Mouse (Mus musculus) liver, embryonic 14.5 days (tissue): ENCODE data around the gene Tpm3. TPM values are rescaled to one million over a fixed set of nuclear protein-coding genes. Genes with fewer than 3 reads are reported as not detected.
"Not testable (repeated sequence)": the region's sequence is repeated elsewhere in the genome, so short reads cannot be mapped to it uniquely, and the experiment has no call there.

Experiments
- ATAC-seq: fragments of 200-750 bp; cut with Nextera tagmentation; 2 replicates; pipeline ENCODE4 v1.8.0; 2017; ENCODE audit warnings: moderate number of reproducible peaks, mild to moderate bottlenecking, moderate library complexity; ENCODE audit not compliant: insufficient read depth
- DNase-seq, 3 experiments: peaks; one replicate each; pipeline ENCODE4 v3.0.0-alpha.2; 2012 to 2013; ENCODE audit warnings: low read depth in 3 of 3, low spot score in 3 of 3
- H3K27ac ChIP-seq: fragments of 300-500 bp; sonication (generic); 2 replicates; pipeline ENCODE4 v1.5.1; 2014; ENCODE audit warnings: moderate library complexity, mild to moderate bottlenecking, control low read depth, inconsistent platforms
- H3K27me3 ChIP-seq: fragments of 300-500 bp; sonication (generic); 2 replicates; pipeline ENCODE4 v1.6.1; 2014; ENCODE audit warnings: mild to moderate bottlenecking, low read length, moderate library complexity; ENCODE audit not compliant: control insufficient read depth, insufficient read depth
- H3K36me3 ChIP-seq: fragments of 300-500 bp; sonication (generic); replicated peaks from 2 replicates; pipeline ENCODE4 v1.6.1; 2014; ENCODE audit warnings: low read depth; ENCODE audit not compliant: control insufficient read depth, insufficient read depth
- H3K4me1 ChIP-seq, 2 experiments: fragments of 200-500 bp in 1 of 2; fragments of 300-500 bp in 1 of 2; sonication (generic) in 1 of 2; replicated peaks; 2 replicates each; pipeline ENCODE4 v1.6.1; 2012 to 2014; ENCODE audit warnings: antibody characterized with exemption in 1 of 2, inconsistent platforms in 1 of 2, low read length in 1 of 2; ENCODE audit not compliant: control insufficient read depth in 2 of 2, insufficient read depth in 2 of 2
- H3K4me2 ChIP-seq: fragments of 300-500 bp; sonication (generic); 2 replicates; pipeline ENCODE4 v1.6.1; 2014; ENCODE audit warnings: low read depth, mild to moderate bottlenecking, control low read depth, moderate library complexity
- H3K4me3 ChIP-seq, 2 experiments: fragments of 200-500 bp in 1 of 2; fragments of 300-500 bp in 1 of 2; sonication (generic) in 1 of 2; 2 replicates each; pipeline ENCODE4 v1.5.1; 2012 to 2014; ENCODE audit warnings: low read depth in 2 of 2, low read length in 2 of 2, mild to moderate bottlenecking in 2 of 2, control low read depth in 1 of 2, inconsistent platforms in 1 of 2, moderate library complexity in 1 of 2; ENCODE audit not compliant: insufficient read depth in 1 of 2
- H3K9ac ChIP-seq: fragments of 300-500 bp; sonication (generic); replicated peaks from 2 replicates; pipeline ENCODE4 v1.6.1; 2014; ENCODE audit warnings: mild to moderate bottlenecking, control low read depth, moderate library complexity
- H3K9me3 ChIP-seq: fragments of 300-500 bp; sonication (generic); 2 replicates; pipeline ENCODE4 v1.6.1; 2016; ENCODE audit warnings: low read length, mixed read lengths; ENCODE audit not compliant: control insufficient read depth
- CTCF ChIP-seq: IDR thresholded peaks from 2 replicates; pipeline ENCODE4 v1.5.1; 2016; ENCODE audit warnings: antibody characterized with exemption, low read depth, control low read depth
- EP300 ChIP-seq: IDR thresholded peaks from 2 replicates; pipeline ENCODE4 v1.6.1; 2016; ENCODE audit warnings: antibody characterized with exemption, low read depth
- WGBS: fragments of 180-500 bp; shearing (Covaris S2); extraction: QIAGEN DNeasy Blood & Tissue Kit; methylation state at CpG from one replicate; pipeline ENCODE4 v1.1.7; 2014; ENCODE audit not compliant: insufficient replicate concordance; 5-methylcytosine and 5-hydroxymethylcytosine counted together
- polyA plus RNA-seq, 2 experiments: library from polyadenylated mRNA; depleted of rRNA in 1 of 2; stranded (reverse) in 1 of 2; unstranded in 1 of 2; fragments of >200 nt; fragmentation: Nextera tagmentation in 1 of 2; extraction: Ambion mirVana in 1 of 2; gene quantifications; 2 replicates each; pipeline versions ENCODE4 v1.2.1 to v1.2.3; 2012 to 2014

Gene Tpm3
- polyA plus RNA-seq, 2 experiments, result 86.2 to 153 TPM

DNA sequence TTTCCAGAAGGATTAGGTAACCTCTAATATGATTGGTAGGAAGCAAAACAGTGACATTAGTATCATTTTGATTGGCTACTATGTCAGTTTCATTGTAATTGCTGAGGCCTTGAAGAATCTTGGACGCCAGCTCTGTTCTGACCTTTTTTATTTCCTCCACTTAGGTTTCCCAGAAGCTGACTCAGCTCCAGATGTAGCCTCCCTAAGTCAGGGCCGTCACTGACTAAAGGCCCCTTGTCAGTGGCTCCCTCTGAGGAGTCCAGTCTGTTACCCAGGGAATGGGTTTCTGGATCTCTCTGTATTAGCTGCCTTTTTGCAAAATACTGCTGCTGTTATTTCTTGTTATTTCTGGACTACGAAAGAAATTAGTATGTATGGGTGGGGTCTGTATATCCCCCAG, 43.1 kb downstream of the Tpm3 start:
- H3K4me3 ChIP-seq, result no peak overlapping the region
- 50% methylated on average over 3 of the region's 3 CpGs for WGBS
- TF ChIP-seq CTCF, result no peak
- no peak for TF ChIP-seq EP300
- no peaks in the 10 kb centered on the region for H3K27me3 ChIP-seq
- H3K9ac ChIP-seq, result no peak overlapping the region
- no peaks in the 10 kb centered on the region for H3K9me3 ChIP-seq
- no peaks in the 10 kb centered on the region for H3K36me3 ChIP-seq
- DNase-seq (no peak), ATAC-seq (no peak)
- no peak overlapping the region for H3K4me2 ChIP-seq
- H3K4me1 ChIP-seq, result no peaks in the 10 kb centered on the region
- H3K27ac ChIP-seq, result no peak overlapping the region

DNA sequence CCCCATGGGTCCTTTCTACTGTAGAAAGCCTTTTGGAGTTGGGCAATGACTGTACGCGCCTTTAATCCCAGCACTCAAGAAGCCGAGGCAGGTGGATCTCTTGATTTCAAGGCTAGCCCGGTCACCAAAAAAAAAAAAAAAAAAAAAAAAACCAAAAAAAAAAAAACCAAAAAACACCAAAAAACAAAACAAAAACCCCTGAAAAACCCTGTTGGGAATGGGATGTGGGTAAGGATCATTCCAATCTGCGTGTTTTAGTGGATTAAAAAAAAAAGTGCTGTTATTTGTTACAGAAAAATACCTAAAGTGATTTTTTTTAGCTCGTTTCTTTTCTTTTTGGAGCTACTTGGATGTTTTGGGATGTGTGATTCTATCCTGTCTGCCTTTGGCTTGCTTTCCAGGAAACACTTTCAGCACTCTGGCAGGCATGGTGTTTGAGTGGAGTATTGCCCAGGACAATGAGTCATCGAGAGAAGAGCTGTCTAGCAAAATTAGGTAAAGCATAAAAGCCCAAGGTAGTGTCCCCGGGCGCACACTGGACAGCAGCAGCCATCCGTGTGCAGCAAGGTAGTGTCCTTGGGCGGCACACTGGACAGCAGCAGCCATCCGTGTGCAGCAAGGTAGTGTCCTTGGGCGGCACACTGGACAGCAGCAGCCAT, 45.8 kb downstream of the Tpm3 start:
- Histone ChIP-seq H3K4me1 (no peaks in the 10 kb centered on the region), H3K36me3 (no peaks in the 10 kb centered on the region), H3K9ac (no peak overlapping the region), H3K27me3 (no peaks in the 10 kb centered on the region), H3K4me3 (no peak overlapping the region), H3K4me2 (no peak overlapping the region), H3K9me3 (no peaks in the 10 kb centered on the region), H3K27ac (no peak overlapping the region)
- WGBS, result 69% methylated on average over 13 of the region's 13 CpGs
- ATAC-seq, result no peak
- no peak for TF ChIP-seq EP300
- no peak for DNase-seq

DNA sequence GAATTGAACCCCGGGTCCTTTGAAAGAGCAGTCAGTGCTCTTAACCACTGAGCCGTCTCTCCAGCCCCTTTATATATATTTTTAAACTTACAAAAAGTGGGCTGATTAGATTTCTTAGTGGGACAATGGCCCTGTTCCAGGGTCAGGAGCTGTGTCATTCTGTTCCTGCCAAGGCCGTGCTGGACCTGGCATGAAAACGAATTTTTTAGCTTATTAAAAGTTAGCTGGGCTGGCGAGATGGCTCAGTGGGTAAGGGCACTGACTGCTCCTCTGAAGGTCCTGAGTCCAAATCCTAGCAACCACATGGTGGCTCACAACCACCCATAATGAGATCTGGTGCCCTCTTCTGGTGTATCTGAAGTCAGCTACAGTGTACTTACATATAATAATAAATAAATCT, 49.6 kb downstream of the Tpm3 start:
- DNase-seq, ATAC-seq, H3K27me3 ChIP-seq, H3K9ac ChIP-seq, H3K4me1 ChIP-seq, H3K4me2 ChIP-seq, H3K27ac ChIP-seq, H3K36me3 ChIP-seq, H3K9me3 ChIP-seq, H3K4me3 ChIP-seq: not testable (repeated sequence)
- 59% methylated on average over 5 of the region's 5 CpGs for WGBS

DNA sequence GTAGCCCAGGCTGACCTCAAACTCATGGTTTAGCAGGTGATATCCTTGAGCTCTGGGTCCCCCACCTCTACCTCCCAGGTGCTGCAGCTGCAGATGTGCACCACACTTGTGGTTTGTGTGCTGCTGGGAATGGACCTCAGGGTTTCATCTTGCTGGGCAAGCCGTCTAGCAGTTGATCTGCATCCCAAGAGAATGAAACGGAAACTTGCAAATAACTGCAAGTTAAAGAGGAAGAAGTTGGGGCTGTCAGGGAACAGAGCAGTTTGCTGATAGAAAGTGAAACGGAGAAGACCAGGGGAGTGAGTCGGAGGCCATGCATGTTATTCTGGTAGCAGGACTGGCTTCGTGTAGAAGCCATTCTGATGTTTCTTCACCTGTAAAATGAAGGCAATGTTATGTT, 53.3 kb downstream of the Tpm3 start:
- H3K4me2 ChIP-seq, result no peak overlapping the region
- no peaks in the 10 kb centered on the region for H3K9me3 ChIP-seq
- no peak overlapping the region for H3K9ac ChIP-seq
- H3K27me3 ChIP-seq, result no peaks in the 10 kb centered on the region
- DNase-seq (no peak), ATAC-seq (no peak)
- TF ChIP-seq EP300 (no peak), CTCF (no peak)
- H3K4me3 ChIP-seq, result no peak overlapping the region
- WGBS, result 42% methylated on average over 5 of the region's 5 CpGs
- no peak overlapping the region for H3K27ac ChIP-seq
- no peaks in the 10 kb centered on the region for H3K36me3 ChIP-seq
- H3K4me1 ChIP-seq, result no peaks in the 10 kb centered on the region

DNA sequence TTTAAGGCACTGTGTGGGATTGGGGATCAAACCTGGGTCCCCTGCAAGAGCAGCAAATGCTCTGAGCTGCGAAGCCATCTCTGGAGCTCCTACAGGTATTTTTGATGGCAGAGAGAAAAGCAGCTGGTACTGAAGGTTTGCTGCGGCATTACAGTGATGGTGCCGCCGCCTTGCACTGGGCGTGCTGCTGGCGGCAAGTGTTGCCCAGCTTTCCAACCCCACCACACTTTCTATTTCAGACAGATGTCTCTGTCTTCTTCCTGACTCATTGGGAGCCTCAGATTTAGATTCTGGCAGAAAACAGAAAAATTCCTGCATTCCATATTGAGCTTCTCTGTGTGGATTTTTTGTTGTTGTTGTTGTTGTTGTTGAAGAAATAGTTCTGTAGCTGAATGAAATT, 55.4 kb downstream of the Tpm3 start:
- Histone ChIP-seq H3K9me3 (no peaks in the 10 kb centered on the region), H3K27me3 (no peaks in the 10 kb centered on the region), H3K4me1 (no peaks in the 10 kb centered on the region), H3K4me3 (no peak overlapping the region), H3K27ac (no peak overlapping the region), H3K9ac (no peak overlapping the region), H3K4me2 (no peak overlapping the region), H3K36me3 (no peaks in the 10 kb centered on the region)
- 88% methylated on average over 6 of the region's 6 CpGs for WGBS
- ATAC-seq, result no peak
- no peak for TF ChIP-seq CTCF
- no peak for TF ChIP-seq EP300
- no peak for DNase-seq
